Mouse (Mus musculus) liver, embryonic 13.5 days (tissue): Measurements from ENCODE around the gene Lamb3. TPM values are rescaled to one million over a fixed set of nuclear protein-coding genes. Genes with fewer than 3 reads are reported as not detected.

Experiments
- ATAC-seq: fragments of 200-750 bp; cut with Nextera tagmentation; 2 replicates; pipeline ENCODE4 v1.8.0; 2017; ENCODE audit warnings: low read depth, mild to moderate bottlenecking, moderate number of reproducible peaks, moderate library complexity
- DNase-seq: peaks from one replicate; pipeline ENCODE4 v3.0.0; 2022
- H3K27ac ChIP-seq: fragments of 300-500 bp; sonication (generic); 2 replicates; pipeline ENCODE4 v1.5.1; 2015; ENCODE audit warnings: moderate library complexity, mild to moderate bottlenecking, inconsistent platforms
- H3K27me3 ChIP-seq: fragments of 300-500 bp; sonication (generic); 2 replicates; pipeline ENCODE4 v1.6.1; 2015; ENCODE audit warnings: mild to moderate bottlenecking, inconsistent platforms
- H3K36me3 ChIP-seq: fragments of 300-500 bp; sonication (generic); 2 replicates; pipeline ENCODE4 v1.6.1; 2015; ENCODE audit warnings: mild to moderate bottlenecking, inconsistent platforms
- H3K4me1 ChIP-seq: fragments of 300-500 bp; sonication (generic); replicated peaks from 2 replicates; pipeline ENCODE4 v1.6.1; 2015; ENCODE audit warnings: inconsistent platforms
- H3K4me2 ChIP-seq: fragments of 300-500 bp; sonication (generic); 2 replicates; pipeline ENCODE4 v1.6.1; 2015; ENCODE audit warnings: inconsistent platforms, mild to moderate bottlenecking, moderate library complexity
- H3K4me3 ChIP-seq: fragments of 300-500 bp; sonication (generic); replicated peaks from 2 replicates; pipeline ENCODE4 v1.5.1; 2015; ENCODE audit warnings: mild to moderate bottlenecking, inconsistent platforms
- H3K9ac ChIP-seq: fragments of 300-500 bp; sonication (generic); 2 replicates; pipeline ENCODE4 v1.6.1; 2015; ENCODE audit warnings: mild to moderate bottlenecking, inconsistent platforms
- H3K9me3 ChIP-seq: fragments of 300-500 bp; sonication (generic); replicated peaks from 2 replicates; pipeline ENCODE4 v1.6.1; 2016; ENCODE audit warnings: inconsistent platforms
- WGBS: fragments of 180-500 bp; shearing (Covaris S2); methylation state at CpG from one replicate; pipeline ENCODE4 v1.1.7; 2015; ENCODE audit not compliant: insufficient replicate concordance; 5-methylcytosine and 5-hydroxymethylcytosine counted together
- polyA plus RNA-seq: library from polyadenylated mRNA; unstranded; fragments of >200 nt; fragmentation: Nextera tagmentation; extraction: Ambion mirVana; gene quantifications from 2 replicates; pipeline ENCODE4 v1.2.1, GENCODE M21; 2015

Gene Lamb3
- polyA plus RNA-seq, 1 experiment from 2014 or later, result 0.25 TPM

DNA sequence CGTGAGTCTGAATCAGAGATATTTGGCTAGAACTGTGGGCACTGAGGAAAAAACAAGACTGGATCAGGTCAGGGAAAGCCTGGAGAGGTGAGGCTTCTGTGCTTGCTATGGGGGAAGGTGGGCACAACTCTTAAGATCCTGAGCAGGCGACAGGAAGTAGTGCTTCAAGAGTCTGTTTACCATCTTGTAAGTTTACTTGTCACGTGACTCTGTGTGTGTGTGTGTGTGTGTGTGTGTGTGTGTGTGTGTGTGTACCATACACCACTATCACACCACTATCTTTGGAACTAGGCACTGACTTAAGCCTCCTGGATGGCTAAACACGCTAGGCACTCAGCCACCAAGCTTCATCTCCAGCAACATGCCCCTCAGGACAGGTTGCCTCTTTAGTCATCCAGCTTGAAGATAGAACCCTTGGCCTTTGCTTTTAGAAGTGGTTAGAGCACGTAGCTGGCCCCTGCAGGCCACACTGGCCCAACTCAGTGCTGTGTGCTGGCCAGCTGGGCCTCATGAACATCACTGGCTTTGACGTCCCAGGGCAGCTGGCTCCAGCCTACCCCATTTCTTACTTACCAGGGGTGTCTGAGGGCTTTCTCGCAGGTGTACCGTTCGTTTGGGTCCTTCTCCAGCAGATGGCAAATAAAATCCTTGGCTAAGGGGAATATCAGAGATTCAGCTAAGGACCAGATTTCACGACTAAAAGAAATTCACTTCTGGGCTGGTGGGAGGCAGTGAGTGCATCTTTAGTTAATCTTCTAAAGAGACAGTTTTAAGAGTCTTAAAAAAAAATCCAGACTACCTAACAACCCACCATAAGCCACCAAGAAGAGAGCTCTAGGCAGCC lies 142.4 kb downstream of the Lamb3 start:
- 61% methylated on average over 10 of the region's 10 CpGs for WGBS
- no peak for ATAC-seq
- Histone ChIP-seq H3K4me3 (no peak overlapping the region), H3K4me1 (no peaks in the 10 kb centered on the region), H3K27me3 (no peaks in the 10 kb centered on the region), H3K9ac (no peak overlapping the region), H3K27ac (no peak overlapping the region), H3K36me3 (no peaks in the 10 kb centered on the region), H3K4me2 (no peak overlapping the region), H3K9me3 (no peaks in the 10 kb centered on the region)
- DNase-seq, result no peak

GRCm38 (mm10) chr1:193350546-193350801 lies 143.0 kb downstream of the Lamb3 start:
- Histone ChIP-seq H3K9me3 (no peaks in the 10 kb centered on the region), H3K9ac (no peak overlapping the region), H3K27me3 (no peaks in the 10 kb centered on the region), H3K4me1 (no peaks in the 10 kb centered on the region), H3K27ac (no peak overlapping the region), H3K4me2 (no peak overlapping the region), H3K4me3 (no peak overlapping the region), H3K36me3 (no peaks in the 10 kb centered on the region)
- ATAC-seq (no peak), DNase-seq (no peak)
- WGBS, result 81% methylated on average over 2 of the region's 2 CpGs

GRCm38 (mm10) chr1:193351583-193351982 lies 144.1 kb downstream of the Lamb3 start:
- ATAC-seq, result no peak
- no peaks in the 10 kb centered on the region for H3K27me3 ChIP-seq
- H3K9me3 ChIP-seq, result no peaks in the 10 kb centered on the region
- H3K4me1 ChIP-seq, result no peaks in the 10 kb centered on the region
- WGBS, result 64% methylated on average over 3 of the region's 3 CpGs
- H3K27ac ChIP-seq, result no peak overlapping the region
- DNase-seq, result no peak
- H3K36me3 ChIP-seq, result no peaks in the 10 kb centered on the region
- no peak overlapping the region for H3K4me3 ChIP-seq
- no peak overlapping the region for H3K4me2 ChIP-seq
- no peak overlapping the region for H3K9ac ChIP-seq

- no peaks in the 10 kb centered on the region for H3K36me3 ChIP-seq
Measured at GRCm38 (mm10) chr1:193359199-193359598, 151.7 kb downstream of the Lamb3 start.

GRCm38 (mm10) chr1:193361181-193361580 lies 153.7 kb downstream of the Lamb3 start:
- DNase-seq, result no peak
- Histone ChIP-seq H3K4me2 (no peak overlapping the region), H3K27ac (no peak overlapping the region), H3K9me3 (no peaks in the 10 kb centered on the region), H3K36me3 (no peaks in the 10 kb centered on the region), H3K27me3 (no peaks in the 10 kb centered on the region), H3K9ac (no peak overlapping the region), H3K4me3 (no peak overlapping the region), H3K4me1 (no peaks in the 10 kb centered on the region)
- ATAC-seq, result no peak
- WGBS, result 43% methylated on average over 6 of the region's 6 CpGs

More at GRCm38 (mm10) chr1:193359199-193359598, 151.7 kb downstream of the Lamb3 start:
- 52% methylated on average over 3 of the region's 3 CpGs for WGBS
- Histone ChIP-seq H3K9me3 (no peaks in the 10 kb centered on the region), H3K27ac (no peak overlapping the region), H3K9ac (no peak overlapping the region), H3K4me2 (no peak overlapping the region), H3K4me1 (no peaks in the 10 kb centered on the region), H3K4me3 (no peak overlapping the region), H3K27me3 (no peaks in the 10 kb centered on the region)
- ATAC-seq (no peak), DNase-seq (no peak)

DNA sequence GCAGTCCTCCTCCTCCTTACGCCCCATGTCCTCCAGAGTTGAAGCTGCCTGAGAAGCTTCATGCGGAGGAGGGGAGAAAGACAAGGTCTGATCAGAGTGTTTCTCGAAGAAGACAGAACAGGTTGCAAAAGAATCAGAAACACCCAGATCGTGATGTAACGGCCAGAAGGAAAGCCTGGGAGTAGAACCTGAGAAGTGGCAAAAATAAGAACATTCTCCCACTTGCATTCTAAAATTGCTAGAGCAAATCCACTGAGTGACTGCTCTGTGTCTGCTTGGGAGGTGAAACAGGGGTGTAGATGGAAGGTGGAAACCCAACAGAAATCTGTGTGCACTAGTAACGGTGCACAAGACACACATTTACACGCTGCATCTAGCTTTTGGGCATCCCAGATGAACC lies 154.6 kb downstream of the Lamb3 start:
- ATAC-seq, result no peak
- no peaks in the 10 kb centered on the region for H3K36me3 ChIP-seq

DNA sequence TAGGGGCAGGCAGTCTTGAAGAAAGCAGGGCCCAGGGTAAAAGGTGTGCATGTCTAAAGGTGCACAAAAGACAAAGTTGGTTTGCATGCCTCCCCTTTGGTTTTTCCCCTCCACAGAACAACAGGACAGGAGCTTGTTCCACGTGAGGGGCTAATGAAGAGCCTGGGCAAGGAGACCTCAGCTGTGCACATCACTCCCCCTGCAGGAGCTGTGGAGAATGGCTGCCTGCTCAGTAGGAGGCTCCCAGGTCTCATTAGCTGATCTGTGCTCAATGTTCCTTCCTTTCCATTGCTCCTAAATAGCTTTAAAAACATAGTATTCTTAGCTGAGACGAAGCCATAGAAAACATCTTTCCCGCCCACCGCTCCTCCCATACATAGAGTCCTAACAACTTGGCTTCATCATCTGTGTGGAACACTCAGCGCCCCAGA lies 156.3 kb downstream of the Lamb3 start:
- no peak for DNase-seq
- no peak for ATAC-seq
- no peak overlapping the region for H3K9ac ChIP-seq

More for the DNA sequence above, 154.6 kb downstream of the Lamb3 start:
- H3K9me3 ChIP-seq, result no peaks in the 10 kb centered on the region
- WGBS, result 75% methylated on average over 7 of the region's 7 CpGs
- H3K27me3 ChIP-seq, result no peaks in the 10 kb centered on the region
- no peak overlapping the region for H3K27ac ChIP-seq
- no peak overlapping the region for H3K4me2 ChIP-seq
- H3K9ac ChIP-seq, result no peak overlapping the region
- no peaks in the 10 kb centered on the region for H3K4me1 ChIP-seq
- DNase-seq, result no peak
- no peak overlapping the region for H3K4me3 ChIP-seq

DNA sequence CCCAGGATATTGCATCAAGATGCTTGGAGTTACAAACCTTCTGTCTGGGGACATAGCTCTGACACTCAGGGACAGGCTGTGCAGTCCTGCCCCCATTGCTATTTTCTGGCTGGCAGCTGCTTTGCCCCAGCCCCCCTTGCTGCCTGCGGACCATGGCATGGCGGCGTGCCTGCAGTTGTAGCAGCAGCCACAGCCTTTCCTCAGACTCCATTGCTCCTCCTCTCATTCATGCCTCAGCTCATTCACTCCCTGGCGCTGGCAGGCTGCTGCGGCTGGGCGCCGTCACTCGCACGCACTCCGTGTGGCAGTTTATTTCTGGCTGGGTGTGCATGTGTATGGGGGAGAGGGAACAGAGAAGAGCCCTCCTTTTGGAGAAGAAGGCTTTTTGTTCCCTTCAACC lies 160.6 kb downstream of the Lamb3 start:
- Histone ChIP-seq H3K9ac (no peak overlapping the region), H3K27ac (no peak overlapping the region), H3K27me3 (no peaks in the 10 kb centered on the region; the same call in 1 of the 2 replicates), H3K4me3 (no peak overlapping the region), H3K36me3 (no peaks in the 10 kb centered on the region), H3K4me2 (no peak overlapping the region), H3K9me3 (no peaks in the 10 kb centered on the region), H3K4me1 (no peaks in the 10 kb centered on the region)
- ATAC-seq (no peak), DNase-seq (no peak)
- 52% methylated on average over 10 of the region's 10 CpGs for WGBS

More for the DNA sequence above, 156.3 kb downstream of the Lamb3 start:
- H3K36me3 ChIP-seq, result no peaks in the 10 kb centered on the region
- no peak overlapping the region for H3K4me2 ChIP-seq
- no peaks in the 10 kb centered on the region for H3K4me1 ChIP-seq
- H3K4me3 ChIP-seq, result no peak overlapping the region
- 39% methylated on average over 5 of the region's 5 CpGs for WGBS
- no peaks in the 10 kb centered on the region; the same call in 1 of the 2 replicates for H3K27me3 ChIP-seq
- no peak overlapping the region for H3K27ac ChIP-seq
- no peaks in the 10 kb centered on the region for H3K9me3 ChIP-seq

GRCm38 (mm10) chr1:193369091-193369490 lies 161.6 kb downstream of the Lamb3 start:
- Histone ChIP-seq H3K9ac (no peak overlapping the region), H3K27me3 (no peaks in the 10 kb centered on the region; the same call in 1 of the 2 replicates), H3K9me3 (no peaks in the 10 kb centered on the region), H3K36me3 (no peaks in the 10 kb centered on the region), H3K27ac (no peak overlapping the region), H3K4me2 (peak overlapping the region; percentile 19; the same call in 1 of the 2 replicates), H3K4me1 (no peaks in the 10 kb centered on the region), H3K4me3 (no peak overlapping the region)
- DNase-seq, result no peak
- ATAC-seq, result no peak
- WGBS, result 70% methylated on average over 8 of the region's 8 CpGs

GRCm38 (mm10) chr1:193370096-193370495 lies 162.6 kb downstream of the Lamb3 start, which contains the start of gene Camk1g:
Gene Camk1g, minus strand, starts transcription at chr1:193370298.
- DNase-seq, result no peak

GRCm38 (mm10) chr1:193373906-193374413 lies 166.5 kb downstream of the Lamb3 start:
- Histone ChIP-seq H3K9me3 (no peaks in the 10 kb centered on the region), H3K4me2 (no peak overlapping the region), H3K27me3 (no peaks in the 10 kb centered on the region), H3K9ac (no peak overlapping the region), H3K4me3 (no peak overlapping the region), H3K36me3 (no peaks in the 10 kb centered on the region), H3K4me1 (no peaks in the 10 kb centered on the region), H3K27ac (no peak overlapping the region)
- DNase-seq (no peak), ATAC-seq (no peak)
- WGBS, result 70% methylated on average over 6 of the region's 6 CpGs

More at GRCm38 (mm10) chr1:193370096-193370495, 162.6 kb downstream of the Lamb3 start, which contains the start of gene Camk1g:
- H3K9ac ChIP-seq, result no peak within 1 kb of the TSS
- no peak within 1 kb of the TSS; the same call in 1 of the 2 replicates for H3K4me3 ChIP-seq
- no peaks in the 10 kb centered on the region for H3K4me1 ChIP-seq
- no peaks in the 10 kb centered on the region for H3K9me3 ChIP-seq
- no peak within 1 kb of the TSS for H3K27ac ChIP-seq
- ATAC-seq, result no peak
- 13% methylated on average over 2 of the region's 2 CpGs for WGBS
- H3K36me3 ChIP-seq, result no peaks in the 10 kb centered on the region
- peak within 1 kb of the TSS; percentile 19 for H3K4me2 ChIP-seq
- H3K27me3 ChIP-seq, result no peaks in the 10 kb centered on the region; the same call in 1 of the 2 replicates
